1 mouse cellular context compared by ENCODE assay signal in the genomic region with DNA sequence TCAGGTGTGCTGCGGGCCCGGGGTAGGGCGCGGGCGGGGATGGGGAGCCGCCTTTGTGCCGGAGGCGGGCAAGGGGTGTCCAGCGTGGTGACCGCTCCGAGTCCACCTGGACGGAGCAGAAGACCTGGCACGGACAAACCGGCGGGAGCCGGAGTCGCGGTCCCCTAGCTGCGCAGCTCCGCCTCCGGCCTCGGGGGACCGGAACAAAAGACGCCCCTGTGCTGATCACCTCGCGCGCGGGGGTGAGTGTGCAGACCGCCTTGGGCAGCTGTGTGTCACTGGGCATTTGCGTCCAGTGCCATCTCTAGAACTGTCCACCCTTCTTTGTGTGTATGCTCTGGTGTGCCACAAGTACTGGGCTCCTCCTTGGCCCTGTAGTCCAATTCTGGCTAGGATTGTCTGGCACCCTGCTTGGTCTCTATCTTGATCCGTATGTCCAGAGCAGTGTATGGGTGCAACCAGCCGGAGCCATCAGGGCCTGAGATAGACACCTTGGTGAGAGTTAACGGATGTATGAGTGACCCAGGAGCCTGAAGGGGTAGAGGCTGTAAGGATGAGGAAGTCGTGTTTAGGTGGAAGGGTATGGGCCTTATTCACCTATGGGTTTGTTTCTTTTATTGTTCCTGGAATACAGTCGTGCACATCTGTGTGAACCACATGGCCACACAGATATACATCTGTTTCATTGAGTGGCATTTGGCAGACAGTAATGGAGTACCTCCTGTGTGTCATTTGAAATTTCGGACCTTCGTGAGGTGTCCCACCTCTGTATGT.
TF ChIP-seq lines count a peak whose summit lies in the region.

No protein-coding gene starts in this region.

TF ChIP-seq in ES-E14, 5 proteins besides CTCF, POLR2A, EP300 and RAD21 (continued from another document):
- no peak for TF ChIP-seq CHD2 (IDR thresholded peaks at IDR 0.05; ENCODE audit: low read depth, low read length)
- no peak for TF ChIP-seq ZC3H11A (IDR thresholded peaks at IDR 0.05; ENCODE audit: borderline replicate concordance, low read depth, low read length)
- no peak for TF ChIP-seq HCFC1 (IDR thresholded peaks at IDR 0.05; ENCODE audit: borderline replicate concordance, insufficient read depth, low read length)
